Mouse (Mus musculus) hindbrain, postnatal 0 days (tissue): ENCODE measurements around the gene Yif1a. TPM values are rescaled to one million over a fixed set of nuclear protein-coding genes. Genes with fewer than 3 reads are reported as not detected.
A peak's percentile ranks its signal among the peaks of the same experiment; 100 is the strongest.

ENCODE experiments used
- ATAC-seq: fragments of 200-750 bp; cut with Nextera tagmentation; 2 replicates; pipeline ENCODE4 v1.8.0; 2017; ENCODE audit warnings: mild to moderate bottlenecking, moderate TSS enrichment, moderate library complexity
- DNase-seq: peaks from one replicate; pipeline ENCODE4 v3.0.0-alpha.2; 2015; ENCODE audit warnings: low spot score
- H3K27ac ChIP-seq: fragments of 300-500 bp; sonication (generic); 2 replicates; pipeline ENCODE4 v1.5.1; 2014; ENCODE audit warnings: mild to moderate bottlenecking
- H3K27me3 ChIP-seq: fragments of 300-500 bp; sonication (generic); 2 replicates; pipeline ENCODE4 v1.6.1; 2014; ENCODE audit warnings: low read length, mixed read lengths; ENCODE audit not compliant: insufficient read depth
- H3K36me3 ChIP-seq: fragments of 300-500 bp; sonication (generic); 2 replicates; pipeline ENCODE4 v1.6.1; 2014; ENCODE audit warnings: low read length, mixed read lengths; ENCODE audit not compliant: insufficient read depth
- H3K4me1 ChIP-seq: fragments of 300-500 bp; sonication (generic); 2 replicates; pipeline ENCODE4 v1.6.1; 2014; ENCODE audit warnings: antibody characterized with exemption, low read length, mixed read lengths; ENCODE audit not compliant: insufficient read depth
- H3K4me2 ChIP-seq: fragments of 300-500 bp; sonication (generic); 2 replicates; pipeline ENCODE4 v1.6.1; 2014; ENCODE audit warnings: low read depth, mild to moderate bottlenecking, low read length, moderate library complexity, mixed read lengths
- H3K4me3 ChIP-seq: fragments of 300-500 bp; sonication (generic); 2 replicates; pipeline ENCODE4 v1.5.1; 2014; ENCODE audit warnings: low read length
- H3K9ac ChIP-seq: fragments of 300-500 bp; sonication (generic); replicated peaks from 2 replicates; pipeline ENCODE4 v1.6.1; 2014; ENCODE audit warnings: mild to moderate bottlenecking, low read length, moderate library complexity, mixed read lengths
- H3K9me3 ChIP-seq: fragments of 300-500 bp; sonication (generic); 2 replicates; pipeline ENCODE4 v1.6.1; 2016; ENCODE audit warnings: low read length, mixed read lengths
- CTCF ChIP-seq: IDR thresholded peaks from 2 replicates; pipeline ENCODE4 v1.5.1; 2016; ENCODE audit warnings: antibody characterized with exemption, control low read depth, low read depth
- WGBS: fragments of 180-500 bp; shearing (Covaris S2); extraction: QIAGEN DNeasy Blood & Tissue Kit; methylation state at CpG from one replicate; pipeline ENCODE4 v1.1.7; 2014; 5-methylcytosine and 5-hydroxymethylcytosine counted together
- polyA plus RNA-seq: library from polyadenylated mRNA; unstranded; fragments of >200 nt; fragmentation: Nextera tagmentation; extraction: Ambion mirVana; gene quantifications from 2 replicates; pipeline ENCODE4 v1.2.1, GENCODE M21; 2015
- total RNA-seq: library from RNA; depleted of rRNA; stranded (reverse); fragments of >200 nt; gene quantifications from 2 replicates; pipeline ENCODE4 v1.2.3, GENCODE M21; 2014; rRNA removed

The Yif1a gene
- total and polyA plus RNA-seq, 2 experiments from 2014 or later: 68.0 to 69.0 TPM

- H3K4me3 ChIP-seq: no peak overlapping the region
- H3K4me2 ChIP-seq: no peak overlapping the region
- ATAC-seq (no peak), DNase-seq (no peak)
- 70% methylated on average over 4 of the region's 4 CpGs for WGBS
- H3K36me3 ChIP-seq: peaks cover 23% of the 10 kb centered on the region
- no peaks in the 10 kb centered on the region for H3K9me3 ChIP-seq
- no peaks in the 10 kb centered on the region for H3K4me1 ChIP-seq
- no peaks in the 10 kb centered on the region for H3K27me3 ChIP-seq
- no peak overlapping the region for H3K9ac ChIP-seq
- TF ChIP-seq CTCF: no peak
- no peak overlapping the region for H3K27ac ChIP-seq
These were observed 42.9 kb downstream of the Yif1a start for GRCm38 (mm10) chr19:5131237-5131636.

DNA sequence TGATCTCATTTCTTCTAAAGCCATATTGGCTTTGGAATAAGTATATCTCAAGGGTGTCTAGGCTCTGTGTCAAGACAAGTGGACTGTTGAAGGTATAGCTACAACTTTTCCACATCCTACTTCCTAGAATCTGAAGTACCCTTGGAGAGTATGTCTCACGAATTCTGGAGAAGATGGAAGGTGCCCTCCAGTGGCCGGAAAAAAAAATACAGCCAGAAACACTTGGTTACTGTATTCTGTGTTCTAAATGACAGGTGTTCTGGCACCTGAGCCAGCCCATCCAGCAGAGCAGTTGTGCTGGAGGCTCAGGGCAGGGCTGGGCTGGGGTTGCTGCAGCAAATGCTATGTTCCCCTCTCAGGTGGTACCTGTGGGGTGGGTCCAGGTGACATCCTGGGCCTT lies 51.3 kb downstream of the Yif1a start:
- ATAC-seq (peak; percentile 70; the same call in 1 of the 2 replicates), DNase-seq (peak; percentile 84)
- Histone ChIP-seq H3K9ac (no peak overlapping the region), H3K9me3 (no peaks in the 10 kb centered on the region), H3K27ac (no peak overlapping the region), H3K4me2 (no peak overlapping the region), H3K4me3 (no peak overlapping the region), H3K27me3 (no peaks in the 10 kb centered on the region), H3K4me1 (no peaks in the 10 kb centered on the region), H3K36me3 (peaks cover 42% of the 10 kb centered on the region; the same call in 1 of the 2 replicates)
- TF ChIP-seq CTCF: peak; percentile 73
- 0% methylated on average over 2 of the region's 2 CpGs for WGBS

Other genes starting within 250 kb of the Yif1a start
- 21.2 and 32.0 TPM in 2 replicates for gene Ccs, start 249.2 kb upstream of the Yif1a start, total RNA-seq
- 48.4 and 51.1 TPM in 2 replicates for gene Ccs, start 249.2 kb upstream of the Yif1a start, polyA plus RNA-seq
- gene Ccdc87, start 249.2 kb upstream of the Yif1a start, total RNA-seq: 0.72 and 0.89 TPM in 2 replicates
- gene Ccdc87, start 249.2 kb upstream of the Yif1a start, polyA plus RNA-seq: 0.71 and 0.83 TPM in 2 replicates
- 80.2 and 147 TPM in 2 replicates for gene Ctsf, start 233.4 kb upstream of the Yif1a start, total RNA-seq
- gene Ctsf, start 233.4 kb upstream of the Yif1a start, polyA plus RNA-seq: 98.2 and 106 TPM in 2 replicates
- gene Actn3, start 210.6 kb upstream of the Yif1a start, total RNA-seq: 6.8 and 8.4 TPM in 2 replicates
- gene Actn3, start 210.6 kb upstream of the Yif1a start, polyA plus RNA-seq: 3.8 and 3.9 TPM in 2 replicates
- 29.1 and 30.7 TPM in 2 replicates for gene Zdhhc24, start 209.9 kb upstream of the Yif1a start, total RNA-seq
- 17.4 and 20.9 TPM in 2 replicates for gene Zdhhc24, start 209.9 kb upstream of the Yif1a start, polyA plus RNA-seq
- 17.9 and 37.6 TPM in 2 replicates for gene Bbs1, start 181.9 kb upstream of the Yif1a start, total RNA-seq
- gene Bbs1, start 181.9 kb upstream of the Yif1a start, polyA plus RNA-seq: 7.3 and 9.1 TPM in 2 replicates
- gene Dpp3, start 160.3 kb upstream of the Yif1a start, total RNA-seq: 94.0 and 111 TPM in 2 replicates
- 78.3 and 79.2 TPM in 2 replicates for gene Dpp3, start 160.3 kb upstream of the Yif1a start, polyA plus RNA-seq
- 11.9 and 13.4 TPM in 2 replicates for gene Peli3, start 145.4 kb upstream of the Yif1a start, total RNA-seq
- gene Peli3, start 145.4 kb upstream of the Yif1a start, polyA plus RNA-seq: 8.1 and 8.6 TPM in 2 replicates
- gene Mrpl11, start 126.4 kb upstream of the Yif1a start, total RNA-seq: 83.5 and 90.4 TPM in 2 replicates
- gene Mrpl11, start 126.4 kb upstream of the Yif1a start, polyA plus RNA-seq: 138 and 139 TPM in 2 replicates
- 1.9 and 3.0 TPM in 2 replicates for gene Npas4, start 98.2 kb upstream of the Yif1a start, total RNA-seq
- 0.13 and 0.20 TPM in 2 replicates for gene Npas4, start 98.2 kb upstream of the Yif1a start, polyA plus RNA-seq
- gene Slc29a2, start 64.7 kb upstream of the Yif1a start, total RNA-seq: 13.9 and 22.5 TPM in 2 replicates
- 15.5 and 16.3 TPM in 2 replicates for gene Slc29a2, start 64.7 kb upstream of the Yif1a start, polyA plus RNA-seq
- 166 and 178 TPM in 2 replicates for gene B4gat1, start 49.7 kb upstream of the Yif1a start, total RNA-seq
- 166 and 174 TPM in 2 replicates for gene B4gat1, start 49.7 kb upstream of the Yif1a start, polyA plus RNA-seq
- gene AC124502.3, start 49.6 kb upstream of the Yif1a start, total RNA-seq: 4.5 and 8.5 TPM in 2 replicates
- gene AC124502.3, start 49.6 kb upstream of the Yif1a start, polyA plus RNA-seq: 2.4 and 3.0 TPM in 2 replicates
- 5.0 and 5.5 TPM in 2 replicates for gene Brms1, start 47.2 kb upstream of the Yif1a start, total RNA-seq
- gene Brms1, start 47.2 kb upstream of the Yif1a start, polyA plus RNA-seq: 22.5 and 22.6 TPM in 2 replicates
- gene Rin1, start 38.1 kb upstream of the Yif1a start, total RNA-seq: 0.93 and 2.0 TPM in 2 replicates
- gene Rin1, start 38.1 kb upstream of the Yif1a start, polyA plus RNA-seq: 0.72 and 0.86 TPM in 2 replicates
- 15.4 and 16.4 TPM in 2 replicates for gene Cd248, start 20.5 kb upstream of the Yif1a start, total RNA-seq
- 10.7 and 12.5 TPM in 2 replicates for gene Cd248, start 20.5 kb upstream of the Yif1a start, polyA plus RNA-seq
- gene Tmem151a, start 3.0 kb upstream of the Yif1a start, total RNA-seq: 68.9 and 76.6 TPM in 2 replicates
- gene Tmem151a, start 3.0 kb upstream of the Yif1a start, polyA plus RNA-seq: 61.0 and 71.5 TPM in 2 replicates
- gene Cnih2, start 10.0 kb downstream of the Yif1a start, total RNA-seq: 549 and 573 TPM in 2 replicates
- gene Cnih2, start 10.0 kb downstream of the Yif1a start, polyA plus RNA-seq: 358 and 397 TPM in 2 replicates
- 272 and 291 TPM in 2 replicates for gene Rab1b, start 18.5 kb downstream of the Yif1a start, total RNA-seq
- gene Rab1b, start 18.5 kb downstream of the Yif1a start, polyA plus RNA-seq: 229 and 230 TPM in 2 replicates
- 191 and 227 TPM in 2 replicates for gene Klc2, start 30.0 kb downstream of the Yif1a start, total RNA-seq
- 75.6 and 76.6 TPM in 2 replicates for gene Klc2, start 30.0 kb downstream of the Yif1a start, polyA plus RNA-seq
- gene Pacs1, start 184.6 kb downstream of the Yif1a start, total RNA-seq: 60.3 and 63.6 TPM in 2 replicates
- gene Pacs1, start 184.6 kb downstream of the Yif1a start, polyA plus RNA-seq: 33.1 and 41.0 TPM in 2 replicates
- gene Sf3b2, start 206.9 kb downstream of the Yif1a start, total RNA-seq: 266 and 341 TPM in 2 replicates
- 322 and 334 TPM in 2 replicates for gene Sf3b2, start 206.9 kb downstream of the Yif1a start, polyA plus RNA-seq
- 25.0 and 27.3 TPM in 2 replicates for gene Gal3st3, start 209.8 kb downstream of the Yif1a start, total RNA-seq
- gene Gal3st3, start 209.8 kb downstream of the Yif1a start, polyA plus RNA-seq: 26.9 and 31.9 TPM in 2 replicates
- not detected in 2 replicates for gene Catsper1, start 247.2 kb downstream of the Yif1a start, total RNA-seq
- gene Catsper1, start 247.2 kb downstream of the Yif1a start, polyA plus RNA-seq: not detected in 2 replicates